Mouse (Mus musculus) heart, embryonic 16.5 days (tissue): Measurements from ENCODE around the gene Gm10521. TPM values are rescaled to one million over a fixed set of nuclear protein-coding genes. Genes with fewer than 3 reads are reported as not detected.
"Not testable (repeated sequence)": the region's sequence is repeated elsewhere in the genome, so short reads cannot be mapped to it uniquely, and the experiment has no call there.

ENCODE experiments used
- ATAC-seq: fragments of 200-750 bp; cut with Nextera tagmentation; replicated peaks from 2 replicates; pipeline ENCODE4 v1.8.0; 2017; ENCODE audit warnings: moderate number of reproducible peaks; ENCODE audit not compliant: insufficient read depth, low FRiP score; ENCODE audit errors: extremely low read depth
- H3K27ac ChIP-seq: fragments of 300-500 bp; sonication (generic); 2 replicates; pipeline ENCODE4 v1.5.1; 2014; ENCODE audit warnings: mild to moderate bottlenecking, low read length, control low read depth, moderate library complexity
- H3K27me3 ChIP-seq: fragments of 300-500 bp; sonication (generic); 2 replicates; pipeline ENCODE4 v1.6.1; 2014; ENCODE audit warnings: low read length, mixed read lengths; ENCODE audit not compliant: control insufficient read depth, insufficient read depth
- H3K36me3 ChIP-seq: fragments of 300-500 bp; sonication (generic); 2 replicates; pipeline ENCODE4 v1.6.1; 2014; ENCODE audit not compliant: control insufficient read depth, insufficient read depth
- H3K4me1 ChIP-seq: fragments of 300-500 bp; sonication (generic); 2 replicates; pipeline ENCODE4 v1.6.1; 2014; ENCODE audit warnings: low read length, mixed read lengths; ENCODE audit not compliant: control insufficient read depth, insufficient read depth
- H3K4me2 ChIP-seq: fragments of 300-500 bp; sonication (generic); 2 replicates; pipeline ENCODE4 v1.6.1; 2014; ENCODE audit warnings: low read depth, mild to moderate bottlenecking, control low read depth, low read length
- H3K4me3 ChIP-seq: fragments of 300-500 bp; sonication (generic); 2 replicates; pipeline ENCODE4 v1.5.1; 2014; ENCODE audit warnings: mild to moderate bottlenecking, control low read depth, low read length
- H3K9ac ChIP-seq: fragments of 300-500 bp; sonication (generic); 2 replicates; pipeline ENCODE4 v1.6.1; 2014; ENCODE audit warnings: low read length, control low read depth
- H3K9me3 ChIP-seq: fragments of 300-500 bp; sonication (generic); replicated peaks from 2 replicates; pipeline ENCODE4 v1.6.1; 2016; ENCODE audit warnings: low read length; ENCODE audit not compliant: control insufficient read depth
- WGBS: fragments of 180-500 bp; shearing (Covaris S2); extraction: QIAGEN DNeasy Blood & Tissue Kit; methylation state at CpG from one replicate; pipeline ENCODE4 v1.1.7; 2014; 5-methylcytosine and 5-hydroxymethylcytosine counted together
- polyA plus RNA-seq: library from polyadenylated mRNA; unstranded; fragments of >200 nt; fragmentation: Nextera tagmentation; extraction: Ambion mirVana; gene quantifications from 2 replicates; pipeline ENCODE4 v1.2.1, GENCODE M21; 2015

Gene Gm10521
- polyA plus RNA-seq, result not detected in 2 replicates

DNA sequence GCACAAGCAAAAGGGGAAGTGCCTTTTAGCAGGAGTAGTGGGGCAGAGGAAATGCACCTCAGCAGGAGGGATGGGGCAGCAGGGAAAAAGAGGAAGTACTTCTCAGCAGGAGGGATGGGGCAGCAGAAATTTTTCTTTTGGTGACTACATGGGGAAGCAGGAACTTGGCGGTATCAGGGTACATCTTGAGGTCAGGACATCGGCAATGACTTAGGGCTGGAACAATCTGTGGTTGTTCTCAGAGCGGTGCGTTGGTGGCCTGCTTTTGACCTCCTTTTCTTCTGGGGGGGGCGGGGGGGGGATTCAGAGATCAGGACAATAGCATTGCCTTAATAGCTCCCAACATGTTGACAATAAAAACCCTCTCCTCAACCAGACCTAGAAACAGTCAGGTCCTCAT is at the start of gene Gm10521:
Gene Gm10521 (plus strand): TSS at position 301 of the 400 bp plus-strand sequence.
- not testable (repeated sequence) for H3K27me3 ChIP-seq, H3K4me1 ChIP-seq, H3K4me3 ChIP-seq, H3K9ac ChIP-seq, H3K9me3 ChIP-seq, H3K4me2 ChIP-seq, H3K36me3 ChIP-seq, ATAC-seq, H3K27ac ChIP-seq
- 78% methylated on average over 5 of the region's 5 CpGs for WGBS

- no peak overlapping the region for H3K4me3 ChIP-seq
- no peaks in the 10 kb centered on the region for H3K27me3 ChIP-seq
- no peaks in the 10 kb centered on the region for H3K36me3 ChIP-seq
- H3K4me1 ChIP-seq, result no peaks in the 10 kb centered on the region
- H3K4me2 ChIP-seq, result no peak overlapping the region
- no peaks in the 10 kb centered on the region for H3K9me3 ChIP-seq
- no peak overlapping the region for H3K27ac ChIP-seq
- no peak for ATAC-seq
- H3K9ac ChIP-seq, result no peak overlapping the region
Observed at GRCm38 (mm10) chr1:171848201-171848600, 47.3 kb upstream of the Gm10521 start.

GRCm38 (mm10) chr1:171848757-171849156 is 46.7 kb upstream of the Gm10521 start:
- ATAC-seq, result no peak
- Histone ChIP-seq H3K27ac (no peak overlapping the region), H3K9ac (no peak overlapping the region), H3K36me3 (no peaks in the 10 kb centered on the region), H3K4me3 (no peak overlapping the region), H3K27me3 (no peaks in the 10 kb centered on the region), H3K9me3 (no peaks in the 10 kb centered on the region), H3K4me2 (no peak overlapping the region), H3K4me1 (no peaks in the 10 kb centered on the region)
- WGBS, result 80% methylated on average over 4 of the region's 4 CpGs

GRCm38 (mm10) chr1:171849454-171849853 is 46.0 kb upstream of the Gm10521 start:
- H3K4me2 ChIP-seq, result no peak overlapping the region
- no peak overlapping the region for H3K4me3 ChIP-seq
- no peak overlapping the region for H3K27ac ChIP-seq
- no peaks in the 10 kb centered on the region for H3K9me3 ChIP-seq
- ATAC-seq, result no peak
- no peaks in the 10 kb centered on the region for H3K4me1 ChIP-seq
- H3K36me3 ChIP-seq, result no peaks in the 10 kb centered on the region
- no peaks in the 10 kb centered on the region for H3K27me3 ChIP-seq
- WGBS, result 68% methylated on average over 5 of the region's 5 CpGs
- no peak overlapping the region for H3K9ac ChIP-seq

- H3K27me3 ChIP-seq, result no peaks in the 10 kb centered on the region
- no peak overlapping the region for H3K4me2 ChIP-seq
- no peaks in the 10 kb centered on the region for H3K9me3 ChIP-seq
- no peak overlapping the region for H3K27ac ChIP-seq
- no peak for ATAC-seq
- no peak overlapping the region for H3K4me3 ChIP-seq
- no peaks in the 10 kb centered on the region for H3K36me3 ChIP-seq
- WGBS, result 51% methylated on average over 4 of the region's 4 CpGs
- H3K4me1 ChIP-seq, result no peaks in the 10 kb centered on the region
- no peak overlapping the region for H3K9ac ChIP-seq
Observed at GRCm38 (mm10) chr1:171865467-171865866, 30.0 kb upstream of the Gm10521 start.

- H3K36me3 ChIP-seq, result no peaks in the 10 kb centered on the region
- H3K4me1 ChIP-seq, result no peaks in the 10 kb centered on the region
- ATAC-seq, result no peak
- no peaks in the 10 kb centered on the region for H3K9me3 ChIP-seq
- no peak overlapping the region for H3K4me3 ChIP-seq
- H3K9ac ChIP-seq, result no peak overlapping the region
- no peak overlapping the region for H3K4me2 ChIP-seq
- 88% methylated on average over 1 of the region's 1 CpGs for WGBS
- no peak overlapping the region for H3K27ac ChIP-seq
- H3K27me3 ChIP-seq, result no peaks in the 10 kb centered on the region
Observed at GRCm38 (mm10) chr1:171886989-171887388, 8.5 kb upstream of the Gm10521 start.

- Histone ChIP-seq H3K9ac (no peak overlapping the region), H3K4me2 (no peak overlapping the region), H3K27ac (no peak overlapping the region), H3K9me3 (no peaks in the 10 kb centered on the region; the same call in 1 of the 2 replicates), H3K4me3 (no peak overlapping the region), H3K27me3 (no peaks in the 10 kb centered on the region), H3K36me3 (no peaks in the 10 kb centered on the region), H3K4me1 (no peaks in the 10 kb centered on the region)
- no peak for ATAC-seq
- 70% methylated on average over 1 of the region's 1 CpGs for WGBS
Observed at GRCm38 (mm10) chr1:171904011-171904410, 8.5 kb downstream of the Gm10521 start.

- Histone ChIP-seq H3K27me3 (no peaks in the 10 kb centered on the region), H3K4me3 (no peak overlapping the region), H3K4me2 (no peak overlapping the region), H3K4me1 (no peaks in the 10 kb centered on the region), H3K9ac (no peak overlapping the region), H3K36me3 (no peaks in the 10 kb centered on the region), H3K27ac (no peak overlapping the region), H3K9me3 (peaks cover 5% of the 10 kb centered on the region)
- no peak for ATAC-seq
- WGBS, result 80% methylated on average over 13 of the region's 13 CpGs
Observed at GRCm38 (mm10) chr1:171915638-171916458, 20.4 kb downstream of the Gm10521 start.

- ATAC-seq, result no peak; the same call in 1 of the 2 replicates
- peak within 1 kb of the TSS; percentile 42 for H3K4me3 ChIP-seq
- H3K4me2 ChIP-seq, result peak within 1 kb of the TSS; percentile 50
- peak within 1 kb of the TSS; percentile 54 for H3K27ac ChIP-seq
- no peaks in the 10 kb centered on the region for H3K36me3 ChIP-seq
- no peaks in the 10 kb centered on the region for H3K4me1 ChIP-seq
- WGBS, result 57% methylated on average over 14 of the region's 14 CpGs
- no peaks in the 10 kb centered on the region for H3K27me3 ChIP-seq
- 0 out of 2 replicates have a peak, but pooled peaks cover 2% of the 10 kb centered on the region for H3K9me3 ChIP-seq
- H3K9ac ChIP-seq, result peak within 1 kb of the TSS; percentile 60
Observed at GRCm38 (mm10) chr1:171917305-171918039, 22.0 kb downstream of the Gm10521 start, which contains the start of gene Slamf6. Gene Slamf6 (plus strand): TSS chr1:171917515.
